Mouse (Mus musculus) midbrain, embryonic 10.5 days (tissue): ENCODE results near the gene Olfr65. TPM values are rescaled to one million over a fixed set of nuclear protein-coding genes. Genes with fewer than 3 reads are reported as not detected.

Source experiments
- DNase-seq: peaks from one replicate; pipeline ENCODE4 v3.0.0-alpha.2; 2017; ENCODE audit warnings: low spot score
- H3K27ac ChIP-seq: fragments of 300-500 bp; sonication (generic); replicated peaks from 2 replicates; pipeline ENCODE4 v1.5.1; 2016; ENCODE audit warnings: mild to moderate bottlenecking
- H3K27me3 ChIP-seq: fragments of 300-500 bp; sonication (generic); 2 replicates; pipeline ENCODE4 v1.6.1; 2016; ENCODE audit warnings: low read depth, mild to moderate bottlenecking; ENCODE audit not compliant: poor library complexity, severe bottlenecking
- H3K36me3 ChIP-seq: fragments of 300-500 bp; sonication (generic); 2 replicates; pipeline ENCODE4 v1.6.1; 2016; ENCODE audit warnings: mild to moderate bottlenecking, moderate library complexity
- H3K4me1 ChIP-seq: fragments of 300-500 bp; sonication (generic); 2 replicates; pipeline ENCODE4 v1.6.1; 2016
- H3K4me3 ChIP-seq: fragments of 300-500 bp; sonication (generic); 2 replicates; pipeline ENCODE4 v1.5.1; 2016; ENCODE audit warnings: mild to moderate bottlenecking, moderate library complexity
- H3K9me3 ChIP-seq: fragments of 300-500 bp; sonication (generic); replicated peaks from 2 replicates; pipeline ENCODE4 v1.6.1; 2016; ENCODE audit warnings: mild to moderate bottlenecking
- WGBS: fragments of 180-500 bp; shearing (Covaris S2); methylation state at CpG from one replicate; pipeline ENCODE4 v1.1.7; 2016; 5-methylcytosine and 5-hydroxymethylcytosine counted together
- polyA plus RNA-seq: library from polyadenylated mRNA; unstranded; fragments of >200 nt; fragmentation: Nextera tagmentation; extraction: Ambion mirVana; gene quantifications from 2 replicates; pipeline ENCODE4 v1.2.1, GENCODE M21; 2016

Olfr65 gene
- polyA plus RNA-seq, result not detected in 2 replicates

GRCm38 (mm10) chr7:103903187-103903586 lies at the start of gene Olfr65:
Gene Olfr65, plus strand, starts transcription at chr7:103903487.
- no peaks in the 10 kb centered on the region for H3K36me3 ChIP-seq
- H3K27me3 ChIP-seq, result no peaks in the 10 kb centered on the region
- H3K9me3 ChIP-seq, result no peaks in the 10 kb centered on the region
- H3K4me1 ChIP-seq, result no peaks in the 10 kb centered on the region
- no peak for DNase-seq
- no peak within 1 kb of the TSS for H3K27ac ChIP-seq
- H3K4me3 ChIP-seq, result no peak within 1 kb of the TSS
- 88% methylated on average over 2 of the region's 2 CpGs for WGBS

- Histone ChIP-seq H3K4me3 (no peak overlapping the region), H3K4me1 (no peaks in the 10 kb centered on the region), H3K27me3 (no peaks in the 10 kb centered on the region), H3K27ac (no peak overlapping the region), H3K36me3 (no peaks in the 10 kb centered on the region), H3K9me3 (no peaks in the 10 kb centered on the region)
- 74% methylated on average over 1 of the region's 1 CpGs for WGBS
- DNase-seq, result no peak
These were observed 48.6 kb upstream of the Olfr65 start for GRCm38 (mm10) chr7:103854669-103855068.

GRCm38 (mm10) chr7:103859076-103859475 lies 44.2 kb upstream of the Olfr65 start:
- Histone ChIP-seq H3K27ac (no peak overlapping the region), H3K9me3 (no peaks in the 10 kb centered on the region), H3K4me1 (no peaks in the 10 kb centered on the region), H3K4me3 (no peak overlapping the region), H3K27me3 (no peaks in the 10 kb centered on the region), H3K36me3 (no peaks in the 10 kb centered on the region)
- DNase-seq, result no peak
- 76% methylated on average over 2 of the region's 2 CpGs for WGBS

GRCm38 (mm10) chr7:103860855-103861254 lies 42.4 kb upstream of the Olfr65 start:
- DNase-seq, result peak; percentile 19
- Histone ChIP-seq H3K36me3 (no peaks in the 10 kb centered on the region), H3K4me3 (no peak overlapping the region), H3K9me3 (no peaks in the 10 kb centered on the region), H3K4me1 (no peaks in the 10 kb centered on the region), H3K27me3 (no peaks in the 10 kb centered on the region), H3K27ac (no peak overlapping the region)
- 68% methylated on average over 1 of the region's 1 CpGs for WGBS

- no peak for DNase-seq
- no peak overlapping the region for H3K4me3 ChIP-seq
- no peaks in the 10 kb centered on the region for H3K9me3 ChIP-seq
- no peaks in the 10 kb centered on the region for H3K36me3 ChIP-seq
- 86% methylated on average over 3 of the region's 3 CpGs for WGBS
- H3K27me3 ChIP-seq, result no peaks in the 10 kb centered on the region
- H3K4me1 ChIP-seq, result no peaks in the 10 kb centered on the region
- no peak overlapping the region for H3K27ac ChIP-seq
These were observed 41.8 kb upstream of the Olfr65 start for GRCm38 (mm10) chr7:103861531-103861930.

- DNase-seq, result no peak
- H3K4me1 ChIP-seq, result no peaks in the 10 kb centered on the region
- no peaks in the 10 kb centered on the region for H3K27me3 ChIP-seq
- no peak overlapping the region for H3K27ac ChIP-seq
- no peaks in the 10 kb centered on the region for H3K36me3 ChIP-seq
- no peak overlapping the region for H3K4me3 ChIP-seq
- no peaks in the 10 kb centered on the region for H3K9me3 ChIP-seq
These were observed 37.6 kb upstream of the Olfr65 start for GRCm38 (mm10) chr7:103865716-103866115.

- Histone ChIP-seq H3K27ac (no peak overlapping the region), H3K4me1 (no peaks in the 10 kb centered on the region), H3K36me3 (no peaks in the 10 kb centered on the region), H3K27me3 (no peaks in the 10 kb centered on the region), H3K4me3 (no peak overlapping the region), H3K9me3 (no peaks in the 10 kb centered on the region)
- no peak for DNase-seq
These were observed 32.6 kb upstream of the Olfr65 start for GRCm38 (mm10) chr7:103870667-103871066.

- WGBS, result 13% methylated on average over 1 of the region's 1 CpGs
- Histone ChIP-seq H3K4me1 (no peaks in the 10 kb centered on the region), H3K9me3 (no peaks in the 10 kb centered on the region), H3K36me3 (no peaks in the 10 kb centered on the region), H3K4me3 (no peak overlapping the region), H3K27me3 (no peaks in the 10 kb centered on the region), H3K27ac (no peak overlapping the region)
- no peak for DNase-seq
These were observed 30.2 kb upstream of the Olfr65 start for GRCm38 (mm10) chr7:103873064-103873463.

- no peak for DNase-seq
- H3K27me3 ChIP-seq, result no peaks in the 10 kb centered on the region
- H3K36me3 ChIP-seq, result no peaks in the 10 kb centered on the region
- no peaks in the 10 kb centered on the region for H3K4me1 ChIP-seq
- no peaks in the 10 kb centered on the region for H3K9me3 ChIP-seq
- no peak overlapping the region for H3K4me3 ChIP-seq
- 60% methylated on average over 5 of the region's 5 CpGs for WGBS
- no peak overlapping the region for H3K27ac ChIP-seq
These were observed 28.8 kb upstream of the Olfr65 start for GRCm38 (mm10) chr7:103874451-103874850.

- Histone ChIP-seq H3K27ac (no peak overlapping the region), H3K36me3 (no peaks in the 10 kb centered on the region), H3K4me1 (no peaks in the 10 kb centered on the region), H3K27me3 (no peaks in the 10 kb centered on the region), H3K4me3 (no peak overlapping the region), H3K9me3 (no peaks in the 10 kb centered on the region)
- 88% methylated on average over 2 of the region's 2 CpGs for WGBS
- DNase-seq, result no peak
These were observed 26.2 kb upstream of the Olfr65 start for GRCm38 (mm10) chr7:103877093-103877492.

GRCm38 (mm10) chr7:103886152-103886551 lies 17.1 kb upstream of the Olfr65 start, which contains the start of gene Olfr66:
Gene Olfr66, minus strand, starts transcription at chr7:103886252.
- no peak within 1 kb of the TSS for H3K27ac ChIP-seq
- H3K4me3 ChIP-seq, result no peak within 1 kb of the TSS
- DNase-seq, result no peak
- no peaks in the 10 kb centered on the region for H3K4me1 ChIP-seq
- H3K9me3 ChIP-seq, result no peaks in the 10 kb centered on the region
- no peaks in the 10 kb centered on the region for H3K36me3 ChIP-seq
- no peaks in the 10 kb centered on the region for H3K27me3 ChIP-seq

- Histone ChIP-seq H3K9me3 (no peaks in the 10 kb centered on the region), H3K36me3 (no peaks in the 10 kb centered on the region), H3K27me3 (no peaks in the 10 kb centered on the region), H3K4me1 (no peaks in the 10 kb centered on the region), H3K4me3 (no peak within 1 kb of the TSS), H3K27ac (no peak within 1 kb of the TSS)
- no peak for DNase-seq
- 78% methylated on average over 1 of the region's 1 CpGs for WGBS
These were observed 8.9 kb upstream of the Olfr65 start, which contains the start of gene Olfr64 for GRCm38 (mm10) chr7:103894385-103894784. Gene Olfr64, minus strand, starts transcription at chr7:103894485.

- no peak for DNase-seq
- Histone ChIP-seq H3K36me3 (no peaks in the 10 kb centered on the region), H3K27me3 (no peaks in the 10 kb centered on the region), H3K9me3 (no peaks in the 10 kb centered on the region), H3K4me3 (no peak overlapping the region), H3K4me1 (no peaks in the 10 kb centered on the region), H3K27ac (no peak overlapping the region)
- WGBS, result 52% methylated on average over 3 of the region's 3 CpGs
These were observed 6.8 kb downstream of the Olfr65 start for GRCm38 (mm10) chr7:103910047-103910446.

GRCm38 (mm10) chr7:103912969-103913511 lies 9.8 kb downstream of the Olfr65 start:
- Histone ChIP-seq H3K4me3 (no peak overlapping the region), H3K36me3 (no peaks in the 10 kb centered on the region), H3K27me3 (no peaks in the 10 kb centered on the region), H3K4me1 (no peaks in the 10 kb centered on the region), H3K27ac (no peak overlapping the region), H3K9me3 (no peaks in the 10 kb centered on the region)
- 49% methylated on average over 8 of the region's 8 CpGs for WGBS
- peak; percentile 21 for DNase-seq
